Mouse (Mus musculus) duodenum, adult 2 months (tissue): ENCODE results near the gene Dnajb1. TPM values are rescaled to one million over a fixed set of nuclear protein-coding genes. Genes with fewer than 3 reads are reported as not detected.

ENCODE experiments used
- polyA plus RNA-seq: library from polyadenylated mRNA; depleted of rRNA; stranded (reverse); fragments of >200 nt; gene quantifications from 2 replicates; pipeline ENCODE4 v1.2.3, GENCODE M21; 2012; ENCODE audit warnings: low replicate concordance; rRNA removed

The Dnajb1 gene
- polyA plus RNA-seq: 12.8 and 25.0 TPM in 2 replicates

DNA sequence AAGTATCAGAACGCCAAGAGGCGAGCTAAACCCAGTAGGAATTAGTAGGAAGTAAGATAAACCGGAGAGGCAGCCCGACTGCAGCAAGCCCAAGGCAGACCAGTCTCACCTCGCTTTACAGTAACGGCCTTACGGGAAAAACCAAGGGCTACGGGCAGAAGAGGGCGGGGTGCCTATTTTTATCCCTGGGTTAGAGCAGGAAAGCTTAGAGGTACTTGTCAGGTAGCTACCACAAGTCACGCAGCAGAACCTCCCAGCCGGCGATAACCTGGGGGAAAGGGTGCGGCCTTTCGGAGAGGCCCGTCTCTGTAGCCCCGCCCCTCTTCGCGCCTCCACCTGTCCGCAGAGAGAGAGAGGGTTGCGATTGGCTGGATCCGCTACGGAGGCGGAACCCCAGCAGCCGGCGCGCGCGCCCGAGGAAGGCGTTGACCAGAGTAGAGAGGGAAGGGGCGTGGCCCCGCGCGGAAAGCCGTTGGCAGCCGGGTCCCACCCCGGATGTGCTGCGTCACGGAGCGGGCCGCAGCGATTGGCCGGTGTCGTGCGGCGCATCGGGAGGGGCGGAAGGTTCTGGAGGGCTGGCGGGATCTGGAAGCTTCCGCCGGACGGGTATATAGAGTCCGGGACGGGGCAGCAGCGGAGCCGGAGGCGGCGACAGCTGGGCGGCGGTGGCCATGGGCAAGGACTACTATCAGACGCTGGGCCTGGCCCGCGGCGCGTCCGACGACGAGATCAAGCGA is at the start of gene Dnajb1, which contains the start of gene Tecr:
TSS of gene Dnajb1 (plus strand) at position 533 of the 737 bp plus-strand sequence.
TSS of gene Tecr (minus strand) at position 311 of the 737 bp plus-strand sequence.

DNA sequence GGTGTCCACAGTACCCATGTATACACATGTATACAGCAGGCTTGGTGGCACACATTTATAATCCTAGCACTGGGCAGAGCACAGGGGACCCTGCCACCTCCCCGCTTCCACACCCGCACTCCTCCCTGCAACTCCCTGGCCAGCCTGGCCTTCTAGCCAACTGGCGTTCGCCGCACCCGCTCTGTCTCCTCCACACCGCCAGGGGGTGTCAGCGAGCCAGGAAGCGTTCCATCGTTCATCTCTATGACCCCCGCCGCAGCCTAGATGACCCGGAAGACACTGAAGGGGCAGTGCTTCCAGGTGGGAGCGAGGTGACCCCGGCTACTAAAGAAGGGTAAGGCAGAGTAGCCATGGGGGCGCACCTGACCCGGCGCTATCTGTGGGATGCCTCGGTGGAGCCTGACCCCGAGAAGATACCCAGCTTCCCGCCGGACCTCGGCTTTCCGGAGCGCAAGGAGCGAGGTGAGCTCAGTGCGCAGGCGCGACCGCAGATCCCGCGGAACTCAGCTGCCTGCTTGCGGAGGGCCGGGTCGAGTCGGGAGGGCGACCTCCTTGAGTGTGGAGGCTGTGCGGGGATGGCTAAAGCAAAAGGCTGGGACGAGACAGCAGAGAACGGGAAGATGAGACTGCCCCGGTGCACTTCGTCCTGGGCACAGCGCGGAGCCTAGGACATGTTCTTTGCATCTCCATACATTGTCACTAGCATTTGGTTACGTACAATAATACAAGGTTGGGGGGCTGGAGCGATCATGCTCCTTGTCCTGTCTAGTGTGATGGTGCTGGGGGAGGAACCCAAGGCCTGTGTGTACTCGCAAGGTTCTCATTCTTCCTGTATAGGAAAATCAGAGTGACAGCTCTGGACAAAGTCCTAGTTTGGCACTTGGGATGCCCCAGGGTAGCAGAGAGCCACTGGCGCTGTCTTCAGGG is 41.3 kb upstream of the Dnajb1 start, which contains the start of gene Ndufb7:
TSS of gene Ndufb7 (plus strand) at position 203 of the 927 bp plus-strand sequence.

DNA sequence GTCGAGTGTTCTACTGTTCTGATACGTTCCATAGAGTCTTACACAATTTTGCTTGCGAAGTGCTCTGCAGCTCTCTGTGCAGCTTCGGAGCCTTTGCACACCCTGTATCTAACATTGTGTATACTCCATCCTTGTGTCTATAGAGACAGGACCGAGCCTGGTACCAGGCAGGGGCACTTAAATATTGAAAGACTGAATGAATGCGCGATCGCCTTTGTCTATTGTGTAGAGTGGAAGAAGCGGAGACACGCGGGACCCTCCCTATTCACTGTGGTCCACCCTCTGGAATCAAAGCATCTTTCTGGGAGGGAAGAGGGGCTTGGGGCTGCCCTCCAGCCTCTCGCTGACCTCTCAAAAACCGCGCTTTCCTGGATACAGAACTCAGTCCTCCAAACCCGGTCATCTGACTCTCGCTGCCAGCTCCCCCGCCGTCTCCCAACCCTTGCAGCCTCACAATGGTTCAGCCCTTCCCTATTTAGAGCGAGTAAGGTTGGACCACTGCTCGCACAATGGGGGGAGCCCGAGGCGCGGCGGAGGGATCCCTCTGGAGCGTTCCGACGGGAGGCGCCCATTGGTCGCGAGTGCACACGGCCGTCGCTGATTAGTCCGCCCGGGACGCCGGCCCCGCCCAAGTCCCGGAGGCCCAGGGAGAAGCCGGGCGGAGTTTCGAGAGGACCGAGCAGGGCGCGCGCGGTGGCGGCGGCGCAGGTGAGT is 44.2 kb downstream of the Dnajb1 start, which contains the start of gene Gipc1:
TSS of gene Gipc1 (plus strand) at position 648 of the 714 bp plus-strand sequence.

Other genes with a start within 250 kb of the Dnajb1 start
- gene Clgn, start 218.3 kb upstream of the Dnajb1 start, polyA plus RNA-seq: not detected in 2 replicates
- gene Scoc, start 149.8 kb upstream of the Dnajb1 start, polyA plus RNA-seq: 0.55 and 1.2 TPM in 2 replicates
- gene Olfr370, start 72.4 kb upstream of the Dnajb1 start, polyA plus RNA-seq: not detected in 2 replicates
- gene Ndufb7, start 41.5 kb upstream of the Dnajb1 start, polyA plus RNA-seq: 452 and 837 TPM in 2 replicates
- 382 and 409 TPM in 2 replicates for gene Tecr, start 222 bp upstream of the Dnajb1 start, polyA plus RNA-seq
- gene Gipc1, start 44.5 kb downstream of the Dnajb1 start, polyA plus RNA-seq: 40.1 and 49.3 TPM in 2 replicates
- 2.2 and 4.2 TPM in 2 replicates for gene Ptger1, start 58.5 kb downstream of the Dnajb1 start, polyA plus RNA-seq
- 97.3 and 136 TPM in 2 replicates for gene Pkn1, start 91.0 kb downstream of the Dnajb1 start, polyA plus RNA-seq
- 29.8 and 31.1 TPM in 2 replicates for gene Ddx39, start 107.0 kb downstream of the Dnajb1 start, polyA plus RNA-seq
- 24.2 and 25.8 TPM in 2 replicates for gene Adgre5, start 133.1 kb downstream of the Dnajb1 start, polyA plus RNA-seq